Mouse (Mus musculus): ENCODE measurements around the gene Hps1. TPM values are rescaled to one million over a fixed set of nuclear protein-coding genes. Genes with fewer than 3 reads are reported as not detected.
A peak's percentile ranks its signal among the peaks of the same experiment; 100 is the strongest.

The Hps1 gene
- polyA plus RNA-seq, 1 experiment from 2014 or later: 10.7 TPM

GRCm38 (mm10) chr19:42718101-42718500 lies 61.7 kb downstream of the Hps1 start:
- Histone ChIP-seq H3K4me1 (ENCODE audit: control insufficient read depth, insufficient read depth, low read length) (peaks cover 8% of the 10 kb centered on the region; the same call in 1 of the 2 replicates), H3K27ac (replicated peaks; ENCODE audit: low read depth, low read length) (no peak overlapping the region), H3K4me2 (ENCODE audit: low read depth, low read length) (no peak overlapping the region), H3K9me3 (ENCODE audit: control insufficient read depth, low read length) (no peaks in the 10 kb centered on the region), H3K27me3 (replicated peaks; ENCODE audit: control insufficient read depth, insufficient read depth, low read length) (no peaks in the 10 kb centered on the region), H3K4me3 (ENCODE audit: low read depth, low read length) (no peak overlapping the region), H3K9ac (ENCODE audit: low read depth, low read length) (no peak overlapping the region), H3K36me3 (ENCODE audit: control insufficient read depth, insufficient read depth, low read length) (no peaks in the 10 kb centered on the region)
- 64% methylated on average over 3 of the region's 3 CpGs for WGBS
- DNase-seq (ENCODE audit: low spot score) (no peak), ATAC-seq (ENCODE audit: low read depth) (no peak)

- DNase-seq (ENCODE audit: low spot score) (peak; percentile 61), ATAC-seq (ENCODE audit: low read depth) (peak; percentile 47; the same call in 1 of the 2 replicates)
- Histone ChIP-seq H3K4me2 (ENCODE audit: low read depth, low read length) (no peak overlapping the region), H3K27me3 (replicated peaks; ENCODE audit: control insufficient read depth, insufficient read depth, low read length) (no peaks in the 10 kb centered on the region), H3K4me1 (ENCODE audit: control insufficient read depth, insufficient read depth, low read length) (peaks cover 8% of the 10 kb centered on the region; the same call in 1 of the 2 replicates), H3K4me3 (ENCODE audit: low read depth, low read length) (no peak overlapping the region), H3K27ac (replicated peaks; ENCODE audit: low read depth, low read length) (no peak overlapping the region), H3K9me3 (ENCODE audit: control insufficient read depth, low read length) (no peaks in the 10 kb centered on the region), H3K36me3 (ENCODE audit: control insufficient read depth, insufficient read depth, low read length) (no peaks in the 10 kb centered on the region), H3K9ac (ENCODE audit: low read depth, low read length) (no peak overlapping the region)
- WGBS: 41% methylated on average over 5 of the region's 5 CpGs
Measured at GRCm38 (mm10) chr19:42717668-42718067, 62.1 kb downstream of the Hps1 start.

GRCm38 (mm10) chr19:42716507-42716906 lies 63.3 kb downstream of the Hps1 start:
- no peak for DNase-seq (ENCODE audit: low spot score)
- H3K36me3 ChIP-seq (ENCODE audit: control insufficient read depth, insufficient read depth, low read length): no peaks in the 10 kb centered on the region
- WGBS: 57% methylated on average over 7 of the region's 7 CpGs

GRCm38 (mm10) chr19:42713770-42714169 lies 66.0 kb downstream of the Hps1 start:
- no peak overlapping the region for H3K4me3 ChIP-seq (ENCODE audit: low read depth, low read length)
- H3K9ac ChIP-seq (ENCODE audit: low read depth, low read length): no peak overlapping the region
- H3K27me3 ChIP-seq (replicated peaks; ENCODE audit: control insufficient read depth, insufficient read depth, low read length): no peaks in the 10 kb centered on the region
- no peaks in the 10 kb centered on the region for H3K9me3 ChIP-seq (ENCODE audit: control insufficient read depth, low read length)
- no peak for ATAC-seq (ENCODE audit: low read depth)
- H3K4me1 ChIP-seq (ENCODE audit: control insufficient read depth, insufficient read depth, low read length): peaks cover 5% of the 10 kb centered on the region; the same call in 1 of the 2 replicates
- H3K36me3 ChIP-seq (ENCODE audit: control insufficient read depth, insufficient read depth, low read length): no peaks in the 10 kb centered on the region
- H3K4me2 ChIP-seq (ENCODE audit: low read depth, low read length): no peak overlapping the region
- WGBS: 84% methylated on average over 9 of the region's 9 CpGs
- H3K27ac ChIP-seq (replicated peaks; ENCODE audit: low read depth, low read length): no peak overlapping the region
- no peak for DNase-seq (ENCODE audit: low spot score)

More at GRCm38 (mm10) chr19:42716507-42716906, 63.3 kb downstream of the Hps1 start:
- H3K9me3 ChIP-seq (ENCODE audit: control insufficient read depth, low read length): no peaks in the 10 kb centered on the region
- H3K9ac ChIP-seq (ENCODE audit: low read depth, low read length): no peak overlapping the region
- peaks cover 8% of the 10 kb centered on the region; the same call in 1 of the 2 replicates for H3K4me1 ChIP-seq (ENCODE audit: control insufficient read depth, insufficient read depth, low read length)
- no peaks in the 10 kb centered on the region for H3K27me3 ChIP-seq (replicated peaks; ENCODE audit: control insufficient read depth, insufficient read depth, low read length)
- no peak for ATAC-seq (ENCODE audit: low read depth)
- H3K4me2 ChIP-seq (ENCODE audit: low read depth, low read length): no peak overlapping the region
- H3K27ac ChIP-seq (replicated peaks; ENCODE audit: low read depth, low read length): no peak overlapping the region
- H3K4me3 ChIP-seq (ENCODE audit: low read depth, low read length): no peak overlapping the region

Other genes with a start within 250 kb of the Hps1 start
- 3.1 and 4.1 TPM in 2 replicates for gene Loxl4, start 167.2 kb downstream of the Hps1 start, polyA plus RNA-seq (2014; fragmentation: Nextera tagmentation; extraction: Ambion mirVana)
- gene Pyroxd2, start 27.2 kb downstream of the Hps1 start, polyA plus RNA-seq (2014; fragmentation: Nextera tagmentation; extraction: Ambion mirVana): 3.5 and 4.4 TPM in 2 replicates

All from embryonic facial prominence, embryonic 14.5 days (tissue).